Mouse (Mus musculus): ENCODE results near the gene Fam98c.

- TF ChIP-seq MAX (IDR thresholded peaks at IDR 0.05; ENCODE audit: low read depth) (no peak), POLR2A (IDR thresholded peaks at IDR 0.05; ENCODE audit: insufficient read length, low read depth) (no peak), USF1 (IDR thresholded peaks at IDR 0.05; ENCODE audit: low read depth) (no peak), MYOG (IDR thresholded peaks at IDR 0.05; ENCODE audit: control insufficient read depth in 1 of 3, insufficient read depth in 1 of 3, insufficient read length in 2 of 3, low read depth in 2 of 3) (no peak), E2F4 (IDR thresholded peaks at IDR 0.05; ENCODE audit: insufficient read depth) (no peak), TCF12 (IDR thresholded peaks at IDR 0.05; ENCODE audit: insufficient read depth, poor library complexity, severe bottlenecking) (no peak), POLR2AphosphoS2 (IDR thresholded peaks at IDR 0.05; ENCODE audit: insufficient read length, low read depth) (no peak), SRF (IDR thresholded peaks at IDR 0.05; ENCODE audit: control insufficient read depth, insufficient read length, low read depth) (no peak), CEBPB (IDR thresholded peaks at IDR 0.05; ENCODE audit: insufficient read depth, poor library complexity, severe bottlenecking) (no peak), TCF3 (IDR thresholded peaks at IDR 0.05; ENCODE audit: insufficient read length, low read depth) (no peak), MYOD1 (IDR thresholded peaks at IDR 0.05; ENCODE audit: control insufficient read depth in 1 of 3, insufficient read length in 2 of 3, low read depth in 2 of 3) (no peak)
These were observed 6.9 kb upstream of the Fam98c start for GRCm38 (mm10) chr7:29162750-29163525.
